Comparison of ENCODE assay signal across 11 mouse cellular contexts in the genomic region with DNA sequence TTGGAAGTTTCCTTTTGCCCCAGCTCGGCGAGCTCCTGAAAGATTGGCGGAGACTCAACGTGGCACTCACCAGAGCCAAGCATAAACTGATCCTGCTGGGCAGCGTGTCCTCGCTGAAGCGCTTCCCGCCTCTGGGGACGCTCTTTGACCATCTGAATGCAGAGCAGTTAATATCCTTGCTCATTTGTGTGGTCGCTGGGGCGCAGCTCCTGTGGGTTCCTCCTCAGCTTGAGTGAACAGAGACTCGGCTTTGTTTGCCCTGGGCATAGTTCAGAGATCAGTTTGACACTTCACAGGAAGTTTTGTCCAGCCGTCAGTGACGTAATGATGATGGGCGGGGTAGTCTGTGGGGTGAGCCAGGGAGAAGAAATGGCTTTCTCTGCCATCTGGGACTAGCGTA. TPM values are rescaled to one million over a fixed set of nuclear protein-coding genes. Genes with fewer than 3 reads are reported as not detected.
DNase-seq lines count a peak whose midpoint lies in the region; ATAC-seq and TF ChIP-seq lines count a peak whose summit lies in the region.
"Had no signal": no experiment of that assay in that cellular context is flagged by ENCODE, and none has a peak within 500 bp of the region (broad histone marks: within the 10 kb centered on the region; RNA-seq: fewer than 3 reads in every experiment).

No protein-coding gene starts in this region.

- in situ Hi-C loops in Patski (cut with MboI; ENCODE audit: low pct_unique_long_range_greater_than_20kb): no loop called here

- CTCF ChIA-PET in Patski (lab: Charles Lee): interaction anchor here (1.1 to 3.2 kb wide), 3 partner anchors 9 to 95 kb away, joined by 4 to 19 read pairs (median 8); partner anchors contain the start of gene Rufy2

- ATAC-seq in Patski: peak; percentile 89
- peak; percentile 65 for ATAC-seq in liver, embryonic 12.5 days
- no peak for ATAC-seq in neural tube, embryonic 15.5 days (ENCODE audit: low FRiP score)
- ATAC-seq: forebrain, embryonic 14.5 days had no signal

- peak overlapping the region; percentile 51; the same call in 1 of the 2 replicates for H3K27ac ChIP-seq in liver, embryonic 12.5 days
- H3K27ac ChIP-seq in neural tube, embryonic 15.5 days (replicated peaks): no peak overlapping the region
- H3K27ac ChIP-seq: hindbrain, embryonic 15.5 days had no signal

- H3K36me3 ChIP-seq in liver, embryonic 12.5 days: peaks cover 88% of the 10 kb centered on the region
- peaks cover 14% of the 10 kb centered on the region for H3K36me3 ChIP-seq in neural tube, embryonic 15.5 days

- POLR2A ChIA-PET in Patski (lab: Charles Lee): no interaction called here

- no peaks in the 10 kb centered on the region for H3K27me3 ChIP-seq in Patski
- H3K27me3 ChIP-seq in liver, embryonic 12.5 days (replicated peaks): no peaks in the 10 kb centered on the region
- H3K27me3 ChIP-seq in neural tube, embryonic 15.5 days (replicated peaks): no peaks in the 10 kb centered on the region
- H3K27me3 ChIP-seq: hindbrain, embryonic 15.5 days had no signal

- no peaks in the 10 kb centered on the region for H3K4me1 ChIP-seq in liver, embryonic 12.5 days
- no peaks in the 10 kb centered on the region for H3K4me1 ChIP-seq in neural tube, embryonic 15.5 days
- H3K4me1 ChIP-seq: hindbrain, embryonic 15.5 days had no signal

- DNase-seq in layer of hippocampus, adult 11-12 months (ENCODE audit: low spot score): peak; percentile 21
- DNase-seq in layer of hippocampus, postnatal 14 days (ENCODE audit: low spot score in 2 of 2): no peak
- no peak for DNase-seq in Patski (ENCODE audit: low read depth, low spot score)
- DNase-seq in fibroblast of lung, adult 2 months (ENCODE audit: low read depth): peak; percentile 5
- no peak for DNase-seq in right cerebral cortex, adult 2 months (ENCODE audit: low spot score in 2 of 2)
- no peak for DNase-seq in urinary bladder, adult 18-20 months (ENCODE audit: low spot score in 2 of 2)

- WGBS in liver, embryonic 12.5 days (ENCODE audit: insufficient replicate concordance): 76% methylated on average over 16 of the region's 16 CpGs
- WGBS in neural tube, embryonic 15.5 days: 63% methylated on average over 16 of the region's 16 CpGs

- H3K4me2 ChIP-seq in liver, embryonic 12.5 days: no peak overlapping the region
- H3K4me2 ChIP-seq in neural tube, embryonic 15.5 days: no peak overlapping the region
- H3K4me2 ChIP-seq: hindbrain, embryonic 15.5 days had no signal

- no peak overlapping the region for H3K4me3 ChIP-seq in liver, embryonic 12.5 days
- no peak overlapping the region for H3K4me3 ChIP-seq in neural tube, embryonic 15.5 days (replicated peaks)
- H3K4me3 ChIP-seq: hindbrain, embryonic 15.5 days had no signal

- peak; percentile 68 for TF ChIP-seq CTCF in Patski (IDR thresholded peaks at IDR 0.05)

- no peak overlapping the region for H3K9ac ChIP-seq in liver, embryonic 12.5 days
- H3K9ac ChIP-seq in neural tube, embryonic 15.5 days (replicated peaks): no peak overlapping the region
- H3K9ac ChIP-seq: hindbrain, embryonic 15.5 days had no signal

- no peaks in the 10 kb centered on the region for H3K9me3 ChIP-seq in liver, embryonic 12.5 days (replicated peaks)
- H3K9me3 ChIP-seq in neural tube, embryonic 15.5 days (replicated peaks): no peaks in the 10 kb centered on the region
- H3K9me3 ChIP-seq: hindbrain, embryonic 15.5 days had no signal

RNA-seq across cellular contexts. Expression of gene Rufy2, which starts 8.2 kb away (rescaled TPM):
- 10 to 100 TPM; 68.9 to 74.6 TPM for total RNA-seq in layer of hippocampus, postnatal 14 days (2021)
- 26.5 TPM for polyA plus RNA-seq in Patski (2021)
- polyA plus RNA-seq in liver, embryonic 12.5 days (2016; fragmentation: Nextera tagmentation; extraction: Ambion mirVana): 4.1 and 4.2 TPM in 2 replicates
- polyA plus RNA-seq in neural tube, embryonic 15.5 days (2015; fragmentation: Nextera tagmentation; extraction: Ambion mirVana): 59.5 and 61.5 TPM in 2 replicates

RNA-seq across cellular contexts. Expression of gene Dna2, which starts 25.0 kb away (rescaled TPM):
- total RNA-seq in layer of hippocampus, postnatal 14 days (2021): 1 to 10 TPM; 1.8 to 2.1 TPM
- 8.3 TPM for polyA plus RNA-seq in Patski (2021)
- polyA plus RNA-seq in liver, embryonic 12.5 days (2016; fragmentation: Nextera tagmentation; extraction: Ambion mirVana): 40.3 and 40.6 TPM in 2 replicates
- 4.8 and 9.6 TPM in 2 replicates for polyA plus RNA-seq in neural tube, embryonic 15.5 days (2015; fragmentation: Nextera tagmentation; extraction: Ambion mirVana)

RNA-seq across cellular contexts. Expression of gene Slc25a16, which starts 51.4 kb away (rescaled TPM):
- total RNA-seq in layer of hippocampus, postnatal 14 days (2021): 10 to 100 TPM; 41.3 to 45.0 TPM
- polyA plus RNA-seq in Patski (2021): 27.4 TPM
- 11.9 and 12.4 TPM in 2 replicates for polyA plus RNA-seq in liver, embryonic 12.5 days (2016; fragmentation: Nextera tagmentation; extraction: Ambion mirVana)
- 13.9 and 14.8 TPM in 2 replicates for polyA plus RNA-seq in neural tube, embryonic 15.5 days (2015; fragmentation: Nextera tagmentation; extraction: Ambion mirVana)

RNA-seq across cellular contexts. Expression of gene Hnrnph3, which starts 52.2 kb away (rescaled TPM):
- 10 to 100 TPM; 31.0 to 39.5 TPM for total RNA-seq in layer of hippocampus, postnatal 14 days (2021)
- polyA plus RNA-seq in Patski (2021): 47.3 TPM
- polyA plus RNA-seq in liver, embryonic 12.5 days (2016; fragmentation: Nextera tagmentation; extraction: Ambion mirVana): 37.0 and 43.2 TPM in 2 replicates
- polyA plus RNA-seq in neural tube, embryonic 15.5 days (2015; fragmentation: Nextera tagmentation; extraction: Ambion mirVana): 116 and 117 TPM in 2 replicates

RNA-seq across cellular contexts. Expression of gene Pbld2, which starts 52.3 kb away (rescaled TPM):
- 1 to 10 TPM; 1.8 to 3.0 TPM for total RNA-seq in layer of hippocampus, postnatal 14 days (2021)
- 3.8 TPM for polyA plus RNA-seq in Patski (2021)
- polyA plus RNA-seq in liver, embryonic 12.5 days (2016; fragmentation: Nextera tagmentation; extraction: Ambion mirVana): 1.2 and 1.4 TPM in 2 replicates
- 0.81 and 1.00 TPM in 2 replicates for polyA plus RNA-seq in neural tube, embryonic 15.5 days (2015; fragmentation: Nextera tagmentation; extraction: Ambion mirVana)
- total RNA-seq: megakaryocyte, adult 5-6 weeks had no signal

Comparison
In these comparisons a context has a peak if more than half of its experiments do, and no peak if none do; other contexts are left out.
1. DNase-seq: peak in layer of hippocampus, adult 11-12 months (single experiment) and fibroblast of lung, adult 2 months (single experiment); none in layer of hippocampus, postnatal 14 days (0 of 2), Patski (single experiment), right cerebral cortex, adult 2 months (0 of 2) and urinary bladder, adult 18-20 months (0 of 2).